Mouse (Mus musculus) lung, postnatal 0 days (tissue): ENCODE data around the gene Srxn1.

Experiments used
- CTCF ChIP-seq: IDR thresholded peaks from 2 replicates; pipeline ENCODE4 v1.5.1; 2016; ENCODE audit warnings: antibody characterized with exemption, mild to moderate bottlenecking
- EP300 ChIP-seq: IDR thresholded peaks from 2 replicates; pipeline ENCODE4 v1.6.1; 2016; ENCODE audit warnings: antibody characterized with exemption, mild to moderate bottlenecking, control low read depth

GRCm38 (mm10) chr2:152101761-152102160, 3.6 kb upstream of the Srxn1 start:
- TF ChIP-seq EP300 (no peak), CTCF (no peak)
